Mouse (Mus musculus) stomach, postnatal 0 days (tissue): Measurements from ENCODE around the gene Rabgef1. TPM values are rescaled to one million over a fixed set of nuclear protein-coding genes. Genes with fewer than 3 reads are reported as not detected.
A peak's percentile ranks its signal among the peaks of the same experiment; 100 is the strongest.
"Not testable (repeated sequence)": the region's sequence is repeated elsewhere in the genome, so short reads cannot be mapped to it uniquely, and the experiment has no call there.

Experiments
- ATAC-seq: fragments of 200-750 bp; cut with Nextera tagmentation; 2 replicates; pipeline ENCODE4 v1.8.0; 2017; ENCODE audit not compliant: low FRiP score, low TSS enrichment
- DNase-seq: peaks from one replicate; pipeline ENCODE4 v3.0.0-alpha.2; 2016; ENCODE audit warnings: low spot score
- H3K27ac ChIP-seq: fragments of 300-500 bp; sonication (generic); replicated peaks from 2 replicates; pipeline ENCODE4 v1.5.1; 2014; ENCODE audit warnings: mild to moderate bottlenecking, control low read depth
- H3K27me3 ChIP-seq: fragments of 300-500 bp; sonication (generic); 2 replicates; pipeline ENCODE4 v1.6.1; 2014; ENCODE audit warnings: low read length; ENCODE audit not compliant: control insufficient read depth, insufficient read depth
- H3K36me3 ChIP-seq: fragments of 300-500 bp; sonication (generic); 2 replicates; pipeline ENCODE4 v1.6.1; 2014; ENCODE audit warnings: low read length, mixed read lengths; ENCODE audit not compliant: control insufficient read depth, insufficient read depth
- H3K4me1 ChIP-seq: fragments of 300-500 bp; sonication (generic); replicated peaks from 2 replicates; pipeline ENCODE4 v1.6.1; 2014; ENCODE audit warnings: antibody characterized with exemption; ENCODE audit not compliant: control insufficient read depth, insufficient read depth
- H3K4me2 ChIP-seq: fragments of 300-500 bp; sonication (generic); replicated peaks from 2 replicates; pipeline ENCODE4 v1.6.1; 2014; ENCODE audit warnings: low read depth, mild to moderate bottlenecking, control low read depth, moderate library complexity
- H3K4me3 ChIP-seq: fragments of 300-500 bp; sonication (generic); 2 replicates; pipeline ENCODE4 v1.5.1; 2014; ENCODE audit warnings: low read depth, low read length, control low read depth
- H3K9ac ChIP-seq: fragments of 300-500 bp; sonication (generic); 2 replicates; pipeline ENCODE4 v1.6.1; 2014; ENCODE audit warnings: mild to moderate bottlenecking, low read length, control low read depth, mixed read lengths
- H3K9me3 ChIP-seq: fragments of 300-500 bp; sonication (generic); 2 replicates; pipeline ENCODE4 v1.6.1; 2016; ENCODE audit warnings: low read length; ENCODE audit not compliant: control insufficient read depth
- CTCF ChIP-seq: IDR thresholded peaks from 2 replicates; pipeline ENCODE4 v1.5.1; 2016; ENCODE audit warnings: antibody characterized with exemption, low read depth, mild to moderate bottlenecking, moderate library complexity
- EP300 ChIP-seq: optimal IDR thresholded peaks from 2 replicates; pipeline ENCODE3; 2016; ENCODE audit warnings: antibody characterized with exemption
- WGBS: fragments of 180-500 bp; shearing (Covaris S2); extraction: QIAGEN DNeasy Blood & Tissue Kit; methylation state at CpG from one replicate; pipeline ENCODE4 v1.1.7; 2014; 5-methylcytosine and 5-hydroxymethylcytosine counted together
- polyA plus RNA-seq: library from polyadenylated mRNA; unstranded; fragments of >200 nt; fragmentation: Nextera tagmentation; extraction: Ambion mirVana; gene quantifications from 2 replicates; pipeline ENCODE4 v1.2.1, GENCODE M21; 2015

Gene Rabgef1
- polyA plus RNA-seq, 1 experiment from 2014 or later, result 33.0 TPM

DNA sequence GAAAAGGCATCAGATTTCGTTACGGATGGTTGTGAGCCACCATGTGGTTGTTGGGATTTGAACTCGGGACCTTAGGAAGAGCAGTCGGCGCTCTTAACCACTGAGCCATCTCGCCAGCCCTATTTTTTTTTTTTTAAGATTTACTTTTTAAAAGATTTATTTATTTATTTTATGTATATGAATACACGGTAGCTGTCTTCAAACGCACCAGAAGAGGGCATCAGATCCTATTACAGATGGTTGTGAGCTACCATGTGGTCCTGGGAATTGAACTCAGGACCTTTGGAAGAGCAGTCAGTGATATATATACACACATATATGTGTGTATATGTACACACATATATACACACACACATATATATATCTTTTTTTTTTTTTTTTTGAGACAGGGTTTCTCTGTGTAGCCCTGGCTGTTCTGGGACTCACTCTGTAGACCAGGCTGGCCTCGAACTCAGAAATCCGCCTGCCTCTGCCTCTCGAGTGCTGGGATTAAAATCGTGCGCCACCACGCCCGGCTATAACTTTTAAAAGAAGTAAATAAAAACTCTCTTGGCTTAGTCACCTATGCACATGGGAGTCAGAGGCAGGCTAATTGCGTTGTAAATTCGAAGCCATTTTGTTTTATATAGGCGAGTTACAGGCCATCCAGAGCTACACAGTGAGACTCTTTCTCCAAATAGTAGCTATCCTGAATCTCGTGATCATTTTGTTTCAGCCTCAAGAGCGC, 84.4 kb downstream of the Rabgef1 start:
- TF ChIP-seq CTCF, result peak; percentile 15
- peak overlapping the region; percentile 71 for H3K27ac ChIP-seq
- H3K4me3 ChIP-seq, result peak overlapping the region; percentile 75
- not testable (repeated sequence) for H3K27me3 ChIP-seq, H3K9me3 ChIP-seq, DNase-seq, H3K36me3 ChIP-seq, H3K4me1 ChIP-seq
- peak overlapping the region; percentile 68 for H3K4me2 ChIP-seq
- WGBS, result 21% methylated on average over 20 of the region's 20 CpGs
- peak; percentile 5; the same call in 1 of the 2 replicates for ATAC-seq
- 0 out of 2 replicates have a peak overlapping the region, but pooled peaks have one; percentile 23 for H3K9ac ChIP-seq

DNA sequence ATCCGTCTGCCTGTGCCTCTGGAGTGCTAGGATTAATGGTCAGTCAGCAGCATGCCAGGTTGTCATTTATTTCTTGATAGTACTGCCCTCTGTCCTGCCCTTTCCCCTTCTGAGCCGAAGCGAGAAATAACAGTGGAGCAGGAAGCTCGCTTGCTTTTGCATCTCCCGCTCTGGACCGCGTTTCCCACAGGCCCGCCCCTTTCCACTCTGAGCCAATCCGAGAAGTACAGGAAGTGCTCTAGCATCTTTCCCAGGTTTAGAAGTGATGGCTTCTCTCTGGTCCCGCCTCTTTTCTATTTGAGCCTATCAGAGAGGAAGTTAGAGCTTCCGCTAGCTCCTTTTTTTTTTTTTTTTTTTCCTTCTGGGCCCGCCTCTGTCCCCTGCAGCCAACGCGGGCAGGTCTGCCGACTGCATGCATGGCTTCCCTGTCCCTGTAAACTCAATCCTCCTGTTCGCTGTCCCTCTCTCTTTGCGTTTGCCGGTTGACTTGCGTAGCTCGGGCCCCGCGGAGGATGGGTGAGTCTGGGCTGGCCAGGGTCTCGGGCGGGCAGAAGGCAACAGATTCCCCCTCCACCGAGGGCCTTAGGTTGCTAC, 85.2 kb downstream of the Rabgef1 start:
- Histone ChIP-seq H3K4me1 (no peaks in the 10 kb centered on the region; the same call in 1 of the 2 replicates), H3K36me3 (peaks cover 3% of the 10 kb centered on the region; the same call in 1 of the 2 replicates), H3K4me3 (peak overlapping the region; percentile 49), H3K9ac (peak overlapping the region; percentile 71), H3K27me3 (no peaks in the 10 kb centered on the region), H3K9me3 (no peaks in the 10 kb centered on the region), H3K4me2 (peak overlapping the region; percentile 68), H3K27ac (peak overlapping the region; percentile 71)
- TF ChIP-seq EP300, result no peak
- TF ChIP-seq CTCF, result no peak
- DNase-seq (peak; percentile 95), ATAC-seq (peak; percentile 93)
- under 1% methylated on average over 25 of the region's 25 CpGs for WGBS

DNA sequence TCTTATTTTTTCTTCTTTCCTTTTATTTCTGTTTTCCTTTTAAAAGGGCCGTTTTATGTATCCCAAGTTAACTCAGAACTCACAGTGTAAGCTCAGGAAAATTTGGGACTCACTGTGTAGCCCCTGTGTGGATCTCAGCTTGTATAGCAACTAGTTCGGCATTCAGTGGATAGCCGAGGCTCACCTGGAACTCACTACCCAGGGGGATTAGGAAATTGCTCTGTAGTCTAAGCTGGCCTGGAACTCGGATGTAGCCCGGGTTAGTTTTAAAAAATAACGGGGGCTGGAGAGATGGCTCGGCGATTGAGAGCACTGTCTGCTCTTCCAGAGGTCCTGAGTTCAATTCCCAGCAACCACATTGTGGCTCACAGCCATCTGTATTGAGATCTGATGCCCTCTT, 85.7 kb downstream of the Rabgef1 start:
- TF ChIP-seq EP300, result no peak
- no peaks in the 10 kb centered on the region for H3K9me3 ChIP-seq
- 9% methylated on average over 8 of the region's 8 CpGs for WGBS
- H3K4me3 ChIP-seq, result peak overlapping the region; percentile 49
- H3K27me3 ChIP-seq, result no peaks in the 10 kb centered on the region
- peak overlapping the region; percentile 48 for H3K4me2 ChIP-seq
- H3K36me3 ChIP-seq, result peaks cover 3% of the 10 kb centered on the region; the same call in 1 of the 2 replicates
- H3K27ac ChIP-seq, result 0 out of 2 replicates have a peak overlapping the region, but pooled peaks have one; percentile 59
- H3K4me1 ChIP-seq, result no peaks in the 10 kb centered on the region; the same call in 1 of the 2 replicates
- peak overlapping the region; percentile 71 for H3K9ac ChIP-seq
- ATAC-seq (no peak), DNase-seq (no peak)

GRCm38 (mm10) chr5:130263454-130263853, 91.9 kb downstream of the Rabgef1 start:
- Histone ChIP-seq H3K36me3 (peaks cover 13% of the 10 kb centered on the region; the same call in 1 of the 2 replicates), H3K9ac (no peak overlapping the region), H3K9me3 (no peaks in the 10 kb centered on the region), H3K4me1 (no peaks in the 10 kb centered on the region), H3K4me3 (no peak overlapping the region), H3K27me3 (no peaks in the 10 kb centered on the region), H3K27ac (no peak overlapping the region), H3K4me2 (no peak overlapping the region)
- ATAC-seq, result no peak
- 66% methylated on average over 11 of the region's 11 CpGs for WGBS
- DNase-seq, result no peak
- TF ChIP-seq CTCF, result peak; percentile 60
- no peak for TF ChIP-seq EP300

Other genes with a start within 250 kb of the Rabgef1 start
- gene Vkorc1l1, start 229.8 kb upstream of the Rabgef1 start, polyA plus RNA-seq, result 24.1 TPM in 2 replicates
- 32.0 and 33.9 TPM in 2 replicates for gene Gusb, start 168.7 kb upstream of the Rabgef1 start, polyA plus RNA-seq
- 27.3 and 36.1 TPM in 2 replicates for gene Asl, start 142.6 kb upstream of the Rabgef1 start, polyA plus RNA-seq
- 26.0 and 26.4 TPM in 2 replicates for gene Crcp, start 142.5 kb upstream of the Rabgef1 start, polyA plus RNA-seq
- gene Tpst1, start 98.5 kb upstream of the Rabgef1 start, polyA plus RNA-seq, result 44.5 and 47.3 TPM in 2 replicates
- 2.3 and 2.4 TPM in 2 replicates for gene Kctd7, start 26.9 kb upstream of the Rabgef1 start, polyA plus RNA-seq
- 33.2 and 34.4 TPM in 2 replicates for gene Tmem248, start 45.3 kb downstream of the Rabgef1 start, polyA plus RNA-seq
- gene Sbds, start 83.7 kb downstream of the Rabgef1 start, polyA plus RNA-seq, result 72.0 and 76.2 TPM in 2 replicates
- gene Tyw1, start 83.8 kb downstream of the Rabgef1 start, polyA plus RNA-seq, result 12.6 and 13.8 TPM in 2 replicates
- 0.11 and 0.25 TPM in 2 replicates for gene Caln1, start 197.7 kb downstream of the Rabgef1 start, polyA plus RNA-seq
- not detected in 2 replicates for gene A330070K13Rik, start 212.8 kb downstream of the Rabgef1 start, polyA plus RNA-seq